Mouse (Mus musculus) testis, adult 2 months (tissue): ENCODE results near the gene Insr.

Experiments
- CTCF ChIP-seq: fragments of 200-500 bp; IDR thresholded peaks from 2 replicates; pipeline ENCODE4 v1.5.1; 2012; ENCODE audit warnings: low read depth, mild to moderate bottlenecking, inconsistent platforms, low read length, moderate library complexity; ENCODE audit not compliant: control insufficient read depth, insufficient read depth, insufficient replicate concordance
- POLR2A ChIP-seq: fragments of 200-500 bp; IDR thresholded peaks from 2 replicates; pipeline ENCODE4 v1.6.1; 2012; ENCODE audit warnings: low read depth, mild to moderate bottlenecking, inconsistent platforms, low read length, moderate library complexity; ENCODE audit not compliant: control insufficient read depth

DNA sequence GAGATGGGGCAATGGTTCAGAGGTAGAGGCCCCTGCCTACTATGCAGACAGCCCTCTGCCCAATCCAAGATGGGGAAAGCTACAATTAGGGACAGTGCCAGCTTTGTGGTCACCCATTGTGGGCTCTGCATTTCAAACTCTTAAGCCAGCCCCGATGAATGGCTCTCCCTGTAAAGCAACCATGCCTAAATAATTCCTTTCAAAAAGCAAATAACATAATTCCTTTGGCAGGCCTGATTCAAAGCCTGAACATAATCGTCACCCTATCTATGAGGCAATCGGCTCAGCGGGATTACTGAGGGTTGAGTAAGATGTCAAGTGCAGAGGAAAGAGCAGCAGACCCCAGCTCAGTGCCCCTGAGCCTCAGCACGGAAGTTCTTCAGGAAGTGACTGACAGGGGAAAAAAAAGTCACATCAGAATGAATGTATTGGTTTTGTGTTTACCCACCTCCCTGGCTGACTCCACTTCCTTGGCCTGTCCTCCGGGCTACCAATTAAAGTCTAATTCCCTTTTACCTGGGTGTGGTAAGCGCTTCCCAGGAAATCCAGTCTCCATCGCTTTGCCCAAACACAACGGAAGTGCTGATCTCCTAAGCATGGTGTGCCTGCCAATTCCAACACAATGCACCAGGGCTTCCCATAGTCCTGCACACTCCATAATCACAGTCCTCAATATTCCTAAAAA is 19.1 kb downstream of the Insr start:
- TF ChIP-seq CTCF: no peak
- no peak for TF ChIP-seq POLR2A
